In the genomic region with DNA sequence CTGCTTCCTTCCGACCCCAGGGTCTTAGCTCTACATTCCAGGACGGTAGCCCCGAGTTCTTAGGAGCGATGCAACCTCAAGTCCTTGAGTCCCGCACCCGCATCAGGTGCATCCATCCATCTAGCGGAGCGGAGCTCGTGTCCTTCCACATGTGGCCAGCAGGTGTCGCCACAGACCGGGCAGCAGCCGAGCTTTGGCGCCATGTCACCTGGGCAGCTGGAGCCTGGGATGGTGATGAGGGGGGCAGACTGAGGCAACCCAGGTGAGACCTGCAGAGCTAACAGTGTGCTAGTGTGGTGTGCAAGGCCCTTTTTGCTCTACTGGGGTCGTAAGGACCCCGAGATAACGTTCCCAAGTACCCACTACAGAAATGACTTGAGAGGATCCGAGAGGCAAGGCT, we compare ENCODE assay signal across 9 mouse cellular contexts.
DNase-seq lines count a peak whose midpoint lies in the region; ATAC-seq and TF ChIP-seq lines count a peak whose summit lies in the region.
"Had no signal": no experiment of that assay in that cellular context is flagged by ENCODE, and none has a peak within 500 bp of the region (broad histone marks: within the 10 kb centered on the region; RNA-seq: fewer than 3 reads in every experiment).

No protein-coding gene starts in this region.

- H3K9me3 ChIP-seq in kidney, embryonic 15.5 days (replicated peaks): no peaks in the 10 kb centered on the region
- H3K9me3 ChIP-seq in hindbrain, postnatal 0 days (ENCODE audit: low read length): no peaks in the 10 kb centered on the region
- no peaks in the 10 kb centered on the region for H3K9me3 ChIP-seq in neural tube, embryonic 13.5 days

- TF ChIP-seq CTCF in hindbrain, postnatal 0 days (IDR thresholded peaks at IDR 0.05; ENCODE audit: low read depth): peak; percentile 100
- peak; percentile 98 for TF ChIP-seq CTCF in liver, adult 2 months (IDR thresholded peaks at IDR 0.05; ENCODE audit: low read depth, low read length)
- TF ChIP-seq CTCF in thymus, adult 2 months (IDR thresholded peaks at IDR 0.05; ENCODE audit: borderline replicate concordance, control insufficient read depth, extremely low read depth, insufficient read depth, low read length, poor library complexity): peak; percentile 96

- no peaks in the 10 kb centered on the region for H3K79me2 ChIP-seq in liver, adult 2 months (ENCODE audit: control insufficient read depth, insufficient read depth, low read length)

- no peak overlapping the region for H3K9ac ChIP-seq in kidney, embryonic 15.5 days
- no peak overlapping the region for H3K9ac ChIP-seq in hindbrain, postnatal 0 days (replicated peaks; ENCODE audit: low read length)
- no peak overlapping the region for H3K9ac ChIP-seq in liver, adult 2 months (ENCODE audit: low read depth, low read length)
- no peak overlapping the region for H3K9ac ChIP-seq in neural tube, embryonic 13.5 days

- WGBS in kidney, embryonic 15.5 days: 14% methylated on average over 17 of the region's 17 CpGs
- 14% methylated on average over 17 of the region's 17 CpGs for WGBS in hindbrain, postnatal 0 days
- WGBS in liver, adult 2 months: 10% methylated on average over 17 of the region's 17 CpGs
- WGBS in neural tube, embryonic 13.5 days: 10% methylated on average over 17 of the region's 17 CpGs
- 18% methylated on average over 17 of the region's 17 CpGs for WGBS in thymus, adult 2 months

- no peak for ATAC-seq in kidney, embryonic 15.5 days (replicated peaks; ENCODE audit: low FRiP score)
- ATAC-seq in hindbrain, postnatal 0 days: 0 out of 2 replicates have a peak, but pooled peaks have one; percentile 49
- ATAC-seq in neural tube, embryonic 13.5 days (ENCODE audit: low read depth): peak; percentile 65

- peaks cover 29% of the 10 kb centered on the region for H3K27me3 ChIP-seq in kidney, embryonic 15.5 days
- peaks cover 13% of the 10 kb centered on the region for H3K27me3 ChIP-seq in hindbrain, postnatal 0 days (ENCODE audit: insufficient read depth, low read length)
- no peaks in the 10 kb centered on the region for H3K27me3 ChIP-seq in liver, adult 2 months (ENCODE audit: control insufficient read depth, insufficient read depth, low read length)
- peaks cover 38% of the 10 kb centered on the region for H3K27me3 ChIP-seq in neural tube, embryonic 13.5 days
- no peaks in the 10 kb centered on the region for H3K27me3 ChIP-seq in thymus, adult 2 months (ENCODE audit: control insufficient read depth, insufficient read depth, low read length)

- H3K27ac ChIP-seq in kidney, embryonic 15.5 days: no peak overlapping the region
- H3K27ac ChIP-seq in hindbrain, postnatal 0 days: no peak overlapping the region
- H3K27ac ChIP-seq in liver, adult 2 months (replicated peaks; ENCODE audit: insufficient read depth, low read depth, low read length): no peak overlapping the region
- no peak overlapping the region for H3K27ac ChIP-seq in neural tube, embryonic 13.5 days (replicated peaks)
- H3K27ac ChIP-seq in thymus, adult 2 months (ENCODE audit: control insufficient read depth, insufficient read depth, low read length): no peak overlapping the region

- no peaks in the 10 kb centered on the region for H3K4me1 ChIP-seq in kidney, embryonic 15.5 days
- no peaks in the 10 kb centered on the region for H3K4me1 ChIP-seq in hindbrain, postnatal 0 days (ENCODE audit: insufficient read depth, low read length)
- no peaks in the 10 kb centered on the region for H3K4me1 ChIP-seq in liver, adult 2 months (ENCODE audit: control insufficient read depth, insufficient read depth, low read length)
- no peaks in the 10 kb centered on the region for H3K4me1 ChIP-seq in neural tube, embryonic 13.5 days (replicated peaks)
- no peaks in the 10 kb centered on the region for H3K4me1 ChIP-seq in thymus, adult 2 months (replicated peaks; ENCODE audit: control insufficient read depth, insufficient read depth, low read length)

- H3K36me3 ChIP-seq in kidney, embryonic 15.5 days: no peaks in the 10 kb centered on the region
- H3K36me3 ChIP-seq in hindbrain, postnatal 0 days (ENCODE audit: insufficient read depth, low read length): no peaks in the 10 kb centered on the region
- no peaks in the 10 kb centered on the region for H3K36me3 ChIP-seq in liver, adult 2 months (ENCODE audit: control insufficient read depth, insufficient read depth, low read length)
- H3K36me3 ChIP-seq in neural tube, embryonic 13.5 days: no peaks in the 10 kb centered on the region
- H3K36me3 ChIP-seq in thymus, adult 2 months (ENCODE audit: control insufficient read depth, insufficient read depth, low read length): no peaks in the 10 kb centered on the region

- DNase-seq in kidney, adult 18-20 months: peak; percentile 76
- peak; percentile 70 to 84 for DNase-seq in cerebellum, adult 18-20 months
- peak; percentile 36 to 68 for DNase-seq in frontal cortex, postnatal 14 days (ENCODE audit: low spot score in 2 of 2)
- peak; percentile 73 for DNase-seq in hindbrain, postnatal 0 days (ENCODE audit: low spot score)
- peak; percentile 3 for DNase-seq in liver, adult 2 months (ENCODE audit: extremely low read depth, low read depth, low spot score)
- DNase-seq in thymus, adult 2 months: peak; percentile 71

- no peak overlapping the region for H3K4me2 ChIP-seq in kidney, embryonic 15.5 days
- H3K4me2 ChIP-seq in hindbrain, postnatal 0 days (ENCODE audit: low read depth, low read length): no peak overlapping the region
- no peak overlapping the region for H3K4me2 ChIP-seq in neural tube, embryonic 13.5 days

- H3K4me3 ChIP-seq in kidney, embryonic 15.5 days (replicated peaks): no peak overlapping the region
- H3K4me3 ChIP-seq in hindbrain, postnatal 0 days (ENCODE audit: low read length): no peak overlapping the region
- no peak overlapping the region for H3K4me3 ChIP-seq in liver, adult 2 months (ENCODE audit: insufficient read depth, low read depth, low read length)
- H3K4me3 ChIP-seq in neural tube, embryonic 13.5 days: no peak overlapping the region
- no peak overlapping the region for H3K4me3 ChIP-seq in thymus, adult 2 months (ENCODE audit: control insufficient read depth, insufficient read depth, low read length)
- H3K4me3 ChIP-seq: megakaryocyte, embryonic 14.5 days had no signal

- no peak for TF ChIP-seq POLR2A in liver, adult 2 months (IDR thresholded peaks at IDR 0.05; ENCODE audit: extremely low read depth, insufficient read depth, low read length)
- no peak for TF ChIP-seq POLR2A in thymus, adult 2 months (IDR thresholded peaks at IDR 0.05; ENCODE audit: control insufficient read depth, extremely low read depth, insufficient read depth, low read length, poor library complexity)

Comparison
In these comparisons a context has a peak if more than half of its experiments do, and no peak if none do; other contexts are left out.
1. DNase-seq: peak in every context shown above with its lines; median percentile 77 in cerebellum, adult 18-20 months; 76 in kidney, adult 18-20 months; 73 in hindbrain, postnatal 0 days; 71 in thymus, adult 2 months; 52 in frontal cortex, postnatal 14 days; 3 in liver, adult 2 months.